Comparison of ENCODE assay signal across 10 mouse cellular contexts in genomic region chr10:61535441-61535840, GRCm38 (mm10). TPM values are rescaled to one million over a fixed set of nuclear protein-coding genes. Genes with fewer than 3 reads are reported as not detected.
DNase-seq lines count a peak whose midpoint lies in the region; ATAC-seq and TF ChIP-seq lines count a peak whose summit lies in the region.
"Had no signal": no experiment of that assay in that cellular context is flagged by ENCODE, and none has a peak within 500 bp of the region (broad histone marks: within the 10 kb centered on the region; RNA-seq: fewer than 3 reads in every experiment).

No protein-coding gene starts in this region.

- no peak overlapping the region for H3K4me2 ChIP-seq in lung, embryonic 14.5 days

- peak; percentile 76 for DNase-seq in heart, adult 11 months
- no peak for DNase-seq in heart, postnatal 4 days
- no peak for DNase-seq in lung, embryonic 14.5 days
- DNase-seq in lung, postnatal 25 days (ENCODE audit: low spot score), result no peak
- no peak for DNase-seq in limb, embryonic 10.5 days (ENCODE audit: low spot score)
- no peak for DNase-seq in cerebellum, postnatal 10 days
- DNase-seq in B cell, adult 2 months, result no peak

- peaks cover 13% of the 10 kb centered on the region for H3K4me1 ChIP-seq in lung, embryonic 14.5 days (ENCODE audit: insufficient read depth)
- peaks cover 33% of the 10 kb centered on the region for H3K4me1 ChIP-seq in limb, embryonic 10.5 days
- H3K4me1 ChIP-seq in small intestine, adult 2 months (ENCODE audit: control insufficient read depth, insufficient read depth, insufficient read length, low read length), result peaks cover 22% of the 10 kb centered on the region

- no peaks in the 10 kb centered on the region for H3K9me3 ChIP-seq in lung, embryonic 14.5 days (ENCODE audit: low read depth, low read length)
- H3K9me3 ChIP-seq in limb, embryonic 10.5 days (replicated peaks), result no peaks in the 10 kb centered on the region

- TF ChIP-seq POLR2A in small intestine, adult 2 months (IDR thresholded peaks at IDR 0.05; ENCODE audit: low read depth, low read length), result no peak

- 70% methylated on average over 4 of the region's 4 CpGs for WGBS in lung, embryonic 14.5 days
- WGBS in limb, embryonic 10.5 days, result 91% methylated on average over 4 of the region's 4 CpGs
- 89% methylated on average over 4 of the region's 4 CpGs for WGBS in small intestine, adult 2 months

- no peak for ATAC-seq in lung, embryonic 14.5 days (ENCODE audit: insufficient read depth)

- H3K4me3 ChIP-seq in lung, embryonic 14.5 days (ENCODE audit: low read depth, low read length), result no peak overlapping the region
- no peak overlapping the region for H3K4me3 ChIP-seq in limb, embryonic 10.5 days
- H3K4me3 ChIP-seq in small intestine, adult 2 months (ENCODE audit: low read depth, low read length), result no peak overlapping the region
- H3K4me3 ChIP-seq: erythroblast, embryonic 14.5 days had no signal

- H3K9ac ChIP-seq in lung, embryonic 14.5 days, result no peak overlapping the region

- H3K36me3 ChIP-seq in lung, embryonic 14.5 days (ENCODE audit: insufficient read depth), result no peaks in the 10 kb centered on the region
- H3K36me3 ChIP-seq in limb, embryonic 10.5 days, result peaks cover 2% of the 10 kb centered on the region; the same call in 1 of the 2 replicates
- H3K36me3 ChIP-seq in small intestine, adult 2 months (ENCODE audit: control insufficient read depth, insufficient read depth, low read length), result no peaks in the 10 kb centered on the region

- TF ChIP-seq CTCF in lung, embryonic 14.5 days (IDR thresholded peaks at IDR 0.05; ENCODE audit: low read depth), result no peak
- no peak for TF ChIP-seq CTCF in small intestine, adult 2 months (IDR thresholded peaks at IDR 0.05; ENCODE audit: extremely low read depth, insufficient read length, insufficient replicate concordance, low read depth, low read length)

- H3K27me3 ChIP-seq in lung, embryonic 14.5 days (ENCODE audit: insufficient read depth, low read length), result no peaks in the 10 kb centered on the region
- no peaks in the 10 kb centered on the region for H3K27me3 ChIP-seq in limb, embryonic 10.5 days (ENCODE audit: low read depth, poor library complexity, severe bottlenecking)
- no peaks in the 10 kb centered on the region for H3K27me3 ChIP-seq in small intestine, adult 2 months (ENCODE audit: control insufficient read depth, insufficient read depth, low read length)

- H3K27ac ChIP-seq in lung, embryonic 14.5 days (ENCODE audit: low read depth), result peak overlapping the region; percentile 80; the same call in 1 of the 2 replicates
- peak overlapping the region; percentile 64 for H3K27ac ChIP-seq in limb, embryonic 10.5 days
- H3K27ac ChIP-seq in small intestine, adult 2 months (ENCODE audit: insufficient read depth, low read depth, low read length), result peak overlapping the region; percentile 26; the same call in 1 of the 2 replicates

RNA-seq across cellular contexts. Expression of gene Lrrc20, which starts 59.8 kb away (rescaled TPM):
- total RNA-seq in heart, postnatal 4 days (2021), result 10 to 100 TPM; 16.4 to 17.1 TPM
- 8.5 and 9.8 TPM in 2 replicates for polyA plus RNA-seq in lung, embryonic 14.5 days (2014; fragmentation: Nextera tagmentation; extraction: Ambion mirVana)
- 10.9 and 11.4 TPM in 2 replicates for polyA plus RNA-seq in limb, embryonic 10.5 days (2016; fragmentation: Nextera tagmentation; extraction: Ambion mirVana)
- polyA plus RNA-seq in small intestine, adult 2 months (2012; rRNA removed), result 6.0 and 7.4 TPM in 2 replicates

RNA-seq across cellular contexts. Expression of gene Npffr1, which starts 59.9 kb away (rescaled TPM):
- total RNA-seq in heart, postnatal 4 days (2021), result under 1 TPM in 1 of 2 experiments, not detected in 1; 0.07 TPM
- polyA plus RNA-seq in lung, embryonic 14.5 days (2014; fragmentation: Nextera tagmentation; extraction: Ambion mirVana), result 0.05 and 0.09 TPM in 2 replicates
- polyA plus RNA-seq in limb, embryonic 10.5 days (2016; fragmentation: Nextera tagmentation; extraction: Ambion mirVana), result 0.04 TPM in 1 of 2 replicates, not detected in the other
- polyA plus RNA-seq in small intestine, adult 2 months (2012; rRNA removed), result 0.04 TPM in 1 of 2 replicates, not detected in the other
- polyA plus RNA-seq: C2C12; erythroblast, embryonic 14.5 days had no signal

Comparison
In these comparisons a context has a peak if more than half of its experiments do, and no peak if none do; other contexts are left out.
1. H3K27ac ChIP-seq: peak in every context shown above with its lines; median percentile 80 in lung, embryonic 14.5 days; 64 in limb, embryonic 10.5 days; 26 in small intestine, adult 2 months.